Mouse (Mus musculus) gastrocnemius, adult 18-20 months (tissue): ENCODE results near the gene Dpyd. TPM values are rescaled to one million over a fixed set of nuclear protein-coding genes. Genes with fewer than 3 reads are reported as not detected.

Experiments
- DNase-seq: peaks from one replicate; pipeline ENCODE4 v3.0.0; 2021; ENCODE audit warnings: low spot score
- long read RNA-seq, 2 experiments: library from polyadenylated mRNA; stranded (forward); transcript quantifications; one replicate each; pipeline ENCODE4 v2.0.0; 2021
- total RNA-seq, 2 experiments: library from RNA; stranded (reverse); gene quantifications; 2 replicates each; pipeline ENCODE4 v1.2.3; 2021

The Dpyd gene
- total RNA-seq: 1 to 10 TPM; 2.1 to 3.0 TPM
- long read RNA-seq, experiment 1: 0 reads
- long read RNA-seq, experiment 2, full-length matches to known transcripts: 1 of 1 reads
- long read RNA-seq, experiment 2, partial matches to known transcripts: 0 of 1 reads
- long read RNA-seq, experiment 2, other reads (novel, unspliced or antisense): 0 of 1 reads

GRCm38 (mm10) chr3:118561554-118562310 lies at the start of gene Dpyd:
Gene Dpyd (plus strand): TSS chr3:118562129.
- peak; percentile 69 for DNase-seq

DNA sequence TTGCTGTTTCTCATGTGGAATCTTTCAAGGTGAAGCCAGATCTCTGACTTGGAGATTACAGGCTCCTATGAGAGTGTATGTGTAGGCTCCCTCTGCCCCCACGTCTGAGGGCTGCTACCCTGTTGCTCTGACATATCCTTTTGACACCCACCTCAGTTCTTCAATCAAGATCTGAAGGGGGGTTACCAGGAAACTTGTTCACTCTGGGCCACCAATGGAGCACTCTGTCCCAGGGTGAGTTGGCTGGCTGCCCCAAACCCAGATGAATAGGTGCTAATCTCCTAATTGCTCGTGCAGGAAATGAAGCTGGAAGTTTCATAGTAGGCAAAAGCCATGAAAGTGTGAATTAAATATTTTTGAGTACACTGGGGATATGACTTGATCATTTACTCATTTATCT lies 24.3 kb upstream of the Dpyd start:
- no peak for DNase-seq

DNA sequence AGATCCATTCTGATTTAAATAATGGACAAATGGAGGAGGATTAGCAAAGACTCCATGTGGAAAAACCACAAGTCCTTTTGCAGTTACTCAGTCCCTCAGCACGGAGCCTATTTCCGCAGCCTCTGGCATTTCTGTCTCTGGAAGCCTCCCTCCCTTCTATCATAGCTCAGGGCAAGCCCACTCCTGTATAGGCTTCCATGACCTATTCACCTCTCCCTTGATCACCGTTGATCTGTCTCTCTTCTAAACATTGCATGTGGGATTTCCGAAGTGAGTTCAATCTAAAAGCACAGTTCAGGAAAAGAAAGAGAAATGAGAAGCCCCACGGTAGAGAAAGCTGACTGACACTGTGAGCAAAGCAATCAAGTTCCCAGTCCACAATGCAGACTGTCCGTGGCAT lies 20.2 kb upstream of the Dpyd start:
- DNase-seq: no peak

- no peak for DNase-seq
These were observed 14.2 kb upstream of the Dpyd start for GRCm38 (mm10) chr3:118547551-118548210.

- DNase-seq: peak; percentile 6
These were observed 4.3 kb upstream of the Dpyd start for GRCm38 (mm10) chr3:118557605-118558004.

- DNase-seq: no peak
These were observed 2.0 kb upstream of the Dpyd start for GRCm38 (mm10) chr3:118559936-118560335.

DNA sequence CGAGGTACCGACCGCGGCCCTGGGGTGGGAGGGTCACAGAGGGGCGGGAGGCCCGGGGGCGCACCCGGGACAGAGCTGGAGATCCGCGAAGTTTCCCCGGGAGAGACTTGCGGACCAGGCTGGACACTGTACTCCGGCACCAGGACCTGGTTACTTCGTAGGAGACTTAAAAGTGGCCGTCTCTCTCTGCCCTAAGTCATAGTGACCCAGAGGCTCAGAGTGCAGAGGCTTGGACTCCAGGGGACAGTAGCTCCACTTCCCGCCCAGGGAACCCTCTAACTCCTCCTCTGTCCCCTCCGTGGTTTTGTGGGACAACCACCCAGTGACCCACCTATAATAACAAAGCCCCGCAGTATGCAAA lies 362 bp downstream of the Dpyd start:
- DNase-seq: no peak

DNA sequence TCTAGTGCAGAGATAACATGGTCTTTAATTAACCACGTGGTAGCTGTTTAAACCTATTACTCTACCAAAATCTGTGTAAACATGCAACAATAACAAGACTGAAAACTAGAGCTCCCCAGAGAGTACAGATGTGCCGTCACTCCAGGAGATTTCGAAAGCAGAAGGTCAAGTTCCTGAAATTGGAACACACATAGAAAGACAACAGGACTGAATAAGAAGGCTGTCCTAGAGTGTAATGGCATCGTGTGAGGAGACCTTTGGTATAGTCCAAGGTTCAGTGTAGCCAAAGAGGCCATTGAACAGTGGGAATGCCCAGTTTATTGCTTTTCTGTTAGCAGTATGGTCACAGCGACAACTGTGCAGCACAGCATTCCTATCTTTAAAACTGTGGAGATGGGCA lies 4.8 kb downstream of the Dpyd start:
- peak; percentile 20 for DNase-seq

- no peak for DNase-seq
These were observed 8.3 kb downstream of the Dpyd start for GRCm38 (mm10) chr3:118570197-118570596.

- DNase-seq: no peak
These were observed 28.6 kb downstream of the Dpyd start for GRCm38 (mm10) chr3:118590559-118590958.

GRCm38 (mm10) chr3:118594864-118595263 lies 32.9 kb downstream of the Dpyd start:
- DNase-seq: no peak

DNA sequence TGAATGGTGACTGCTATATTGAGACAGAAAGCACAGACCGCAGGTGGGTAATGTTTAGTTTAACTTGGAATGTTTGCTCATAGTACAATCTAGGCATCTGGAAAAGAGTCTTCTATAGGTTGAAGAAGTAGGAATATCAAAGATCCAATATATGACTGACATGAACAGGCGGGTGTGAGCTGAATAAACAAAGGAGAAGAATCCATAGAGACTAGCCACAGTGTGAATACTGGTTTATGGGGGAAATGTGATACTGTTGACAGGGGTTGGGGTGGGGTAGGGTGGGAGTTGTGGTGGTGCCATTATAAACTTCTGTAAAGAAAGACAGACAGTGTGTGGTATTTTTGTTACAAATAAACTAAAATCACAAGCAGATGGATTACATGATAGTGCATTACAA lies 33.8 kb downstream of the Dpyd start:
- DNase-seq: no peak

- DNase-seq: no peak
These were observed 40.0 kb downstream of the Dpyd start for GRCm38 (mm10) chr3:118601689-118602640.

- peak; percentile 14 for DNase-seq
These were observed 46.8 kb downstream of the Dpyd start for GRCm38 (mm10) chr3:118608708-118609107.

DNA sequence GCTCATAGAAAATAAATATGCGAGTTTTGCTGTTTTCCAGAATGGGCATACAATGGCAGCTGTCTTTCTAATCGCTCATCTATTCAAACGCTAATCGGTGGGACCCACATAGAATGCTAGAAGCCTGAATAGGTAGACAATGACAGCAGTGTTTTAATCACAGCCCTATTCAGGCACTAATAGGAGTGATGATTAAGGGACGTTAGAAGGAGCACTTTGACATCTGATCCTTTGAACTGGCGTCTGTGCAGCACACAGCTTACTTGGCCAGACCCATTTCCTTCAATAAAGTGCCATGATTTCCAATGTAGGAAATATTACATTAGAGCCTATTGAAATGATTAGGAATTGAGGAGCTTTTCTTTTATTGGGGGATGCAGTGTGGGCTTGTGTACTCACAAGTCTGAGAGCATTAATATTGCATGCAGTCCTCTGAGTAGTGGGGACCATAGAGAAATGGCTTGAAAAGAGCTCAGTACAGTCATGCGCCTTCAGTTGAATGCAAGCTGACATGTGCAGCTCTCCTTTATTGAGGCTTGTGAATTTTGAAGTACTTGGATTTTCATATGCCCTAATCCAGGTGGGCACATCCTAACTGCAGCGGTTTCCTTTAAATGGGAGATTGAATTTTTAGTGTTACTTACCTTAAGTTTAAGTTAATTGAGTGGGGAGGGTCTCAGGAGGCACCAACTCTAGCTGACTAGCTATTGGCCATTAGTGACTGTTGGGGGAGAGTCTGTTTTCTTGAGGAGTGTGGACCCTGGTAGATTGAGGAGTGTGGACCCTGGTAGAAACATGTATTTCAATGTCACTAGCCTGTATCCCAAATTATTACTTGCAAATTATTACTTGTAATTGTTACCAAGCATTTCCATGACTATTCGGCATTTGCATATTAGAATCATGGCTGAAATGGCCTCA lies 64.8 kb downstream of the Dpyd start:
- DNase-seq: no peak

GRCm38 (mm10) chr3:118629737-118630136 lies 67.8 kb downstream of the Dpyd start:
- DNase-seq: no peak

DNA sequence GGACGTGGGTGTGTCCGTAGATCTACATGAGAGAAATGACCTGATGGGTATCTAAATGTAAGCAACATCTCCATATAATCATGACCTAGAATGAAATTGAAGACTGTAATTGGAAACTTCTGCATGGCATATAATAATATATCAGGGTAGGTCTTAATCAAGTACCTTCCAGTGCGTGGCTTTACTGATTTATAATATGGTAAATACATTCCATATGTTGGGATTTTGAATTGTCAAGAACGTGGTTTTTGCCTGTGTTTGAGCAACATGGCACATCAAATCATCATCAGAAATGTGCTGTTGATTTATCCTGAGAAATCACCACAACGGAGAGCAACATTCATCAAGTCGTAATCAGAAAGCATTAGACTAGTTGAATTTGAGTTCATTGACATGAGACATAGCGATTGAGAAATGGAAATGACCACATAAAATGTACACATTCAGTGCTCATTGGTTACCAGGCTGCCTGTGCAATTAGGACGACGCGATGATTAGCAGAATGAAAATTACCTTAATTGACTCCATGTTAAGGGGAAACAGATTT lies 84.2 kb downstream of the Dpyd start:
- no peak for DNase-seq

DNA sequence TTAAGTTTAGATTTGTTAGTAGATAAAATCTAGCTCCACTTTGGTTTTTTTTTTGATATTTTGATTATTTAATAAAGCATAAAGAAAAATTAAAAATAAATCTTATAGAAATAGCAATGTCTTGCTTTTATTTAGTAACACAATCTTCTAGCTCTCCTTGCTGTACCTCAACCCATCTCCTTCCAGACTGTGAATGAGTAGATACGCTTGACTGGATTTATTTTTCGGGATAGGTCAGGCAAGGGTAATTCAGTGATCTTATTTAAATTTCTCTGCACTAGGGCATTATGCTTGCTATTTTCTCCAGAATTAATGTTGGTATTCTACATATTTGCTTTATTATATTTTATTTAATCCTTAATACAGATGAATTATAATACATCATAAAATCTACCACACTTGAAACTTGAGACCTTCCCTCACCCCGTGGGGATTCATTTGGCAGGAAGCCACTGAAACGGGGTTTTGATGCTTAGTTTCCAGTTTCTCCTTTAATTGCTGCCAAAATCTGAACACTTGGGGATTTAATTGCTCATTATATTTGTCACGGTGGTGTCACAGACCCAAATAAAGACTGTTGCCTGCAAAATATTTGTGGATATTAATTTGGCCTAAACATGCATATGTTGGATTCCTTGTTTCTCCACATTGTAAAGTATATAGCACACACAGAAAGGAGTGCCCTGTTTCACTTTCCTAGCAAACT lies 102.2 kb downstream of the Dpyd start:
- DNase-seq: peak; percentile 31

GRCm38 (mm10) chr3:118674121-118674745 lies 112.3 kb downstream of the Dpyd start:
- DNase-seq: no peak
